Mouse (Mus musculus) thymus, adult 2 months (tissue): ENCODE results near the gene Mfsd2a.
"Not testable (repeated sequence)": the region's sequence is repeated elsewhere in the genome, so short reads cannot be mapped to it uniquely, and the experiment has no call there.

ENCODE experiments used
- CTCF ChIP-seq: fragments of 200-500 bp; IDR thresholded peaks from 2 replicates; pipeline ENCODE4 v1.5.1; 2012; ENCODE audit warnings: mild to moderate bottlenecking, control low read depth, low read length, moderate library complexity, borderline replicate concordance; ENCODE audit not compliant: control insufficient read depth, poor library complexity, insufficient read depth; ENCODE audit errors: extremely low read depth
- POLR2A ChIP-seq: fragments of 200-500 bp; IDR thresholded peaks from 2 replicates; pipeline ENCODE4 v1.6.1; 2012; ENCODE audit warnings: mild to moderate bottlenecking, low read length, control low read depth, moderate library complexity; ENCODE audit not compliant: control insufficient read depth, poor library complexity, insufficient read depth; ENCODE audit errors: extremely low read depth

DNA sequence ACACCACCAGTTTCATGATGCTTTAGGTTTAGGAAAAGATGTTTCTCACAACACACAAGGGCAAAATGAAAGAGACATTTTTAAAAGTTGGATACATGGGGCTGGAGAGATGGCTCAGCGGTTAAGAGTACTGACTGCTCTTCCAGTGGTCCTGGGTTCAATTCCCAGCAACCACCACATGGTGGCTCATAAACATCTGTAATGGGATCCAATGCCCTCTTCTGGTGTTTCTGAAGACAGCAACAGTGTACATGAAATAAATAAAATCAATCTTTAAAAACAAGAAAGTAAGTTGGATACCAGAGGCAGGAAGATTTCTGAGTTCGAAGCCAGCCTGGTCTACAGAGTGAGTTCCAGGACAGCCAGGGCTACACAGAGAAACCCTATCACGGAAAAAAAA, 27.0 kb upstream of the Mfsd2a start:
- TF ChIP-seq CTCF, POLR2A: not testable (repeated sequence)
